Mouse (Mus musculus) forebrain, embryonic 12.5 days (tissue): ENCODE measurements around the gene Fcgr2b. TPM values are rescaled to one million over a fixed set of nuclear protein-coding genes. Genes with fewer than 3 reads are reported as not detected.

Experiments used
- ATAC-seq: fragments of 200-750 bp; cut with Nextera tagmentation; 2 replicates; pipeline ENCODE4 v1.8.0; 2017; ENCODE audit warnings: moderate TSS enrichment; ENCODE audit not compliant: low FRiP score
- H3K27ac ChIP-seq: fragments of 300-500 bp; sonication (generic); 2 replicates; pipeline ENCODE4 v1.5.1; 2016; ENCODE audit warnings: mild to moderate bottlenecking
- H3K27me3 ChIP-seq: fragments of 300-500 bp; sonication (generic); 2 replicates; pipeline ENCODE4 v1.6.1; 2016; ENCODE audit warnings: mild to moderate bottlenecking
- H3K36me3 ChIP-seq: fragments of 300-500 bp; sonication (generic); replicated peaks from 2 replicates; pipeline ENCODE4 v1.6.1; 2016; ENCODE audit warnings: mild to moderate bottlenecking
- H3K4me1 ChIP-seq: fragments of 300-500 bp; sonication (generic); 2 replicates; pipeline ENCODE4 v1.6.1; 2016
- H3K4me2 ChIP-seq: fragments of 300-500 bp; sonication (generic); 2 replicates; pipeline ENCODE4 v1.6.1; 2016; ENCODE audit warnings: mild to moderate bottlenecking, moderate library complexity
- H3K4me3 ChIP-seq: fragments of 300-500 bp; sonication (generic); replicated peaks from 2 replicates; pipeline ENCODE4 v1.5.1; 2016; ENCODE audit warnings: mild to moderate bottlenecking
- H3K9ac ChIP-seq: fragments of 300-500 bp; sonication (generic); 2 replicates; pipeline ENCODE4 v1.6.1; 2016; ENCODE audit warnings: mild to moderate bottlenecking
- H3K9me3 ChIP-seq: fragments of 300-500 bp; sonication (generic); 2 replicates; pipeline ENCODE4 v1.6.1; 2016
- WGBS: fragments of 180-500 bp; shearing (Covaris S2); methylation state at CpG from one replicate; pipeline ENCODE4 v1.1.7; 2016; 5-methylcytosine and 5-hydroxymethylcytosine counted together
- polyA plus RNA-seq: library from polyadenylated mRNA; unstranded; fragments of >200 nt; fragmentation: Nextera tagmentation; extraction: Ambion mirVana; gene quantifications from 2 replicates; pipeline ENCODE4 v1.2.1, GENCODE M21; 2016

Fcgr2b gene
- polyA plus RNA-seq: 0.24 TPM in 1 of 2 replicates, not detected in the other

DNA sequence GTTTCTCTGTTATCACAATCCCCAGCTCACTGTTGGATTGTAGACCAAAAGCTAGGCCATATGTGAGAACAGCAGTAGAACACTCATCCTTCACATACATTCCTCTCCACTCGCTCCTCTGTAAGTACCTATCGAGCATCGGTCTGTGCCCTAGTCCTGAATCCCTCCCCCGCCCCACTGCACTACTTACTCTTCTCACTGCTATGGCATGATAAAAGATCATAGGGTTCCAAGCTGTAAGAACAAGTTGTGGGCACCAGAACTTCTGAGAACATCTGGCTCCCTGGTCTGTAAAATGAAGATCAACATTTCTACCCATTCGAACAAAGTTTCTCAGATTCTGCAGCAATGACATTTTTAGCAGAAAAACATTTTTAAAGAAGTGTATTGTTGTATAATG, at the start of gene Fcgr2b:
TSS of gene Fcgr2b (minus strand) at position 101 of the 400 bp plus-strand sequence.
- 89% methylated on average over 5 of the region's 5 CpGs for WGBS
- Histone ChIP-seq H3K27me3 (no peaks in the 10 kb centered on the region; the same call in 1 of the 2 replicates), H3K9ac (no peak within 1 kb of the TSS), H3K9me3 (no peaks in the 10 kb centered on the region), H3K4me1 (no peaks in the 10 kb centered on the region), H3K27ac (no peak within 1 kb of the TSS), H3K36me3 (no peaks in the 10 kb centered on the region), H3K4me3 (no peak within 1 kb of the TSS), H3K4me2 (no peak within 1 kb of the TSS)
- ATAC-seq: no peak

GRCm38 (mm10) chr1:171019311-171019950, 43.1 kb upstream of the Fcgr2b start:
- 83% methylated on average over 7 of the region's 7 CpGs for WGBS
- no peaks in the 10 kb centered on the region for H3K9me3 ChIP-seq
- H3K4me3 ChIP-seq: no peak overlapping the region
- no peak overlapping the region for H3K27ac ChIP-seq
- H3K9ac ChIP-seq: no peak overlapping the region
- H3K4me2 ChIP-seq: no peak overlapping the region
- H3K27me3 ChIP-seq: no peaks in the 10 kb centered on the region
- H3K36me3 ChIP-seq: no peaks in the 10 kb centered on the region
- no peaks in the 10 kb centered on the region for H3K4me1 ChIP-seq
- no peak for ATAC-seq

DNA sequence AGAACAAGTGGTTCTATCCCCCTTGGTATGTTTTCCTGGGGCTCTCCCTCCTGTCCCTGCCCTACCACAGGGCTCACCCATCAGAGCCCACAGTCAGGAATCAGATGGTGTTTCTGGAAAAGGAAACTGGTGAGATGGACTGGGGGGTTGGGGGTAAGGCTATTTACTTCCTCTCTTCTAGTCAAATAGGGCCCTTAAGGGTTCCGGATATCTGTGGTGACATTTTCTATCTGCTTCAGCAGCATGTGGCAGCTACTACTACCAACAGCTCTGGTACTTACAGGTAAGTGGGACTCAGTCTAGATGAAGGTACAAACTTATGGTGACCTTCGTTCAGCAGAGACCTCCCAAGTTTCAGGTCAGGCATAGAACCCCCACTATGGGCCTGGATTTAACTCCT, 42.4 kb upstream of the Fcgr2b start, which contains the start of gene Fcgr4:
TSS of gene Fcgr4 (plus strand) at position 184 of the 400 bp plus-strand sequence.
- ATAC-seq: no peak
- 87% methylated on average over 2 of the region's 2 CpGs for WGBS
- H3K9ac ChIP-seq: no peak within 1 kb of the TSS
- H3K4me3 ChIP-seq: no peak within 1 kb of the TSS
- H3K27me3 ChIP-seq: no peaks in the 10 kb centered on the region
- no peak within 1 kb of the TSS for H3K4me2 ChIP-seq
- H3K36me3 ChIP-seq: no peaks in the 10 kb centered on the region
- no peaks in the 10 kb centered on the region for H3K9me3 ChIP-seq
- H3K27ac ChIP-seq: no peak within 1 kb of the TSS
- H3K4me1 ChIP-seq: no peaks in the 10 kb centered on the region

- ATAC-seq: no peak
- no peaks in the 10 kb centered on the region for H3K4me1 ChIP-seq
- no peaks in the 10 kb centered on the region for H3K9me3 ChIP-seq
- H3K27ac ChIP-seq: no peak overlapping the region
- H3K4me3 ChIP-seq: no peak overlapping the region
- no peaks in the 10 kb centered on the region for H3K27me3 ChIP-seq
- H3K36me3 ChIP-seq: no peaks in the 10 kb centered on the region
- WGBS: 51% methylated on average over 6 of the region's 6 CpGs
- H3K4me2 ChIP-seq: no peak overlapping the region
- H3K9ac ChIP-seq: no peak overlapping the region
Measured at GRCm38 (mm10) chr1:171017468-171018158, 41.3 kb upstream of the Fcgr2b start.

DNA sequence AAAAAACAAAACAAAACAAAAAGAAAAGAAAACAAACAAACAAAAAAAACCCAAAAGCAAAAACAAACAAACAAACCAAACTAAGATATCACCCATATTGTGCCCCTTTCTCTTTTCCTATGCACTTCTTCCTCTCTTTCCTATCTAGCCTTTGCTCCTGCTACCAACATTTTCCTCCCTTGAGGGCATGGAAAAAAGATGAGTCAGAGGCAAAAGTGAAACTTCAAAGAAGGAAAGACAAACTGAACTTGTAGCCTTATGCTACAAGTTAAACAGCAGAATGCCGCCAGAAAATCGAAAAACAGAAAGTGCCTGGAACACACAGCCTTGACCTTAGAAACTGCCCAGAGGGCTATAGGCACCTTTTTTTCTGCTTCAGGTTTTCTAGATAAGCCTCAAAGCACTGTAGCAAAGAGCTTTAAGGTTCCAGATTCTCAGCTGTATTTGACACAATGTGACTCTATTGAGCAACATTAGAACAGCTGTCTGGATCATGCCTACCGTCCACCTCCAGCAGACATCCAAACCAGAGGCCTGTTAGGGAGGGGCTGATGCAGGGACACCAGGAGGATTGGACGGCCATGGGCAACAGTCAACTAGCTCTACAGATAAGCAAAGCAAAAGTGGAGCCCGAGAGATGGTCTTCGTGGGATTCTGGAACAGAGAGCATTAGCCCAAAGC, 40.5 kb upstream of the Fcgr2b start:
- Histone ChIP-seq H3K27me3 (no peaks in the 10 kb centered on the region), H3K4me3 (no peak overlapping the region), H3K27ac (no peak overlapping the region), H3K9ac (no peak overlapping the region), H3K4me1 (no peaks in the 10 kb centered on the region), H3K4me2 (no peak overlapping the region), H3K9me3 (no peaks in the 10 kb centered on the region), H3K36me3 (no peaks in the 10 kb centered on the region)
- ATAC-seq: no peak
- whole genome bisulfite sequencing: 86% methylated on average over 6 of the region's 6 CpGs

DNA sequence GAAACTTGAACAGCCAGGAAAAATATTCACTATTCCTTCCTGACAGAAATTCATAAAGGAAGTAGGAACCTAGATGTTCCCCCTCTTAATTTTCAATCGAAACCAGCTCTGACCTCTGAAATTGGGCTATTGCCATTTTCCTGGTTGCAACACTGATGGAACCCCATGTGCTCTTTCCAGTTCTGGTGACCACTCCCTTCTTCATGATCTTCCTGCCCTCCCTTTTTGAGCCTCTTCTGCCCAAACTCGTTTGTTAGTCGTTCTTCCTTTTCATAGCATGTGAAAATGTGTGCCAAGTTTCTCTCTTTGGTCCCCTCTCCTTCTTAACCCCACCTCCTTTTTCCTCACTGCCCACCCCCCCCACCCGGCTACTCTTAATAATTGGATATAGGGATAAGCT, 35.4 kb upstream of the Fcgr2b start:
- no peaks in the 10 kb centered on the region for H3K36me3 ChIP-seq
- no peaks in the 10 kb centered on the region for H3K4me1 ChIP-seq
- WGBS: 80% methylated on average over 4 of the region's 4 CpGs
- no peak overlapping the region for H3K9ac ChIP-seq
- H3K27me3 ChIP-seq: no peaks in the 10 kb centered on the region
- no peak for ATAC-seq
- H3K9me3 ChIP-seq: no peaks in the 10 kb centered on the region
- H3K27ac ChIP-seq: no peak overlapping the region
- H3K4me2 ChIP-seq: no peak overlapping the region
- no peak overlapping the region for H3K4me3 ChIP-seq

DNA sequence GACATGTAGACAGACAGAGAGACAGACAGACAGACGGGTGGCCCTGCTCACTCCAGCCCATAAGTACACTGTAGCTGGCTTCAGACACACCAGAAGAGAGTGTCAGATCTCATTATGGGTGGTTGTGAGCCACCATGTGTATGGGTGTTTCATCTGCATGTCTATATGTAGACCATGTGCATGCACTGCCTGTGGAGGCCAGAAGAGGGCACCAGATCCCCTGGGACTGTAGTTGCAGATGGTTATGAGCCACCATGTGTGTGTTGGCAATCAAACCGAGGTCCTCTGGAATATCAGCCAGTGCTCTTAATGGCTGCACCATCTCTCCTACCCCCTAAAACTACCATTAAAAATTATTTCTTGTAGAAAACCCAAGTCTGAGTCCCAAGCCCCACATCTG, 30.6 kb upstream of the Fcgr2b start:
- H3K4me2 ChIP-seq: no peak overlapping the region
- H3K36me3 ChIP-seq: no peaks in the 10 kb centered on the region
- no peak overlapping the region for H3K9ac ChIP-seq
- no peak overlapping the region for H3K4me3 ChIP-seq
- no peaks in the 10 kb centered on the region for H3K4me1 ChIP-seq
- no peak for ATAC-seq
- no peaks in the 10 kb centered on the region for H3K9me3 ChIP-seq
- WGBS: 92% methylated on average over 2 of the region's 2 CpGs
- H3K27me3 ChIP-seq: no peaks in the 10 kb centered on the region
- no peak overlapping the region for H3K27ac ChIP-seq

DNA sequence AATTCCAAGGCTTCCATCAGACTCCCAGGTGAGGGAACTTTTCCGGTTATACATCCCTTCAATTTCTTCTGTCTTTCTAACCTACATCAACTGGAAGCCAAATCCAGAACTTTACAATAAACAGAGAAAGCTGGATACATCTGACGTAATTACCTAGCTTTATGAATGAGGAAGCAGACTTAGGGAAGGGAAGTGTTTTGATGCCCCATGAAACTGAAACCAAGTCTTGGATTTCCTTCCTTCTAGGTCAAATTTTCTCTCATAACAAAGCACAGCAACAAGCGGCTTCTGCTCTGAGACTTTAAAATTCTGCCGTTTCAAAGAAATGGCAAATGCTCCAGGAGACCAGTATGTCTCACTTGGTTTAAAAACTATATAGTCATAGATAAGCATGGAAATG, 30.0 kb upstream of the Fcgr2b start:
- ATAC-seq: no peak

GRCm38 (mm10) chr1:171005586-171005985, 29.2 kb upstream of the Fcgr2b start:
- H3K27ac ChIP-seq: no peak overlapping the region
- no peak for ATAC-seq
- H3K4me1 ChIP-seq: no peaks in the 10 kb centered on the region

More for the DNA sequence above, 30.0 kb upstream of the Fcgr2b start:
- H3K27ac ChIP-seq: no peak overlapping the region
- H3K36me3 ChIP-seq: no peaks in the 10 kb centered on the region
- no peak overlapping the region for H3K4me2 ChIP-seq
- H3K4me1 ChIP-seq: no peaks in the 10 kb centered on the region
- H3K9ac ChIP-seq: no peak overlapping the region
- no peaks in the 10 kb centered on the region for H3K27me3 ChIP-seq
- 93% methylated on average over 4 of the region's 4 CpGs for WGBS
- H3K9me3 ChIP-seq: no peaks in the 10 kb centered on the region
- no peak overlapping the region for H3K4me3 ChIP-seq

DNA sequence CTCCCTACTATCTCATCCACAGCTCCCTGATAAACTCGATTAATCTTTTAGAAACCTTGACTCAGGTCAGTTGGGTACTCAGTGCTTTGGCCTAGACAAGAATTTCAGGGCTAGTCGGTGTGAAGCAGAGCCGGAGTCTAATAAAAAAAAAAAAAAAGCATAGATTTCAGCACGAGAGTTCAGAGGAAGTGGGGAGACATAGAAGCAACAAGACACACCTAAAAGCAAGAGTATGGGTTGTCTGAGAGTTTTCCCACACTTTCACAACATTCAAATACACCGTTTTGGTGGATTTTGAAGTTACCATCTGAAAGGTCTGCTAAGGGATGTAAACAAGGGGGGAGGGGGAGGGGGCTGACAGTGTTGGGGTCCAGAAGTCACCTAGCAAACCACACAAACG, 28.7 kb upstream of the Fcgr2b start:
- H3K36me3 ChIP-seq: no peaks in the 10 kb centered on the region
- no peaks in the 10 kb centered on the region for H3K9me3 ChIP-seq
- no peak for ATAC-seq
- no peak overlapping the region for H3K4me2 ChIP-seq
- H3K9ac ChIP-seq: no peak overlapping the region
- no peaks in the 10 kb centered on the region for H3K27me3 ChIP-seq
- H3K4me3 ChIP-seq: no peak overlapping the region
- no peak overlapping the region for H3K27ac ChIP-seq
- no peaks in the 10 kb centered on the region for H3K4me1 ChIP-seq
- 73% methylated on average over 6 of the region's 6 CpGs for WGBS

More at GRCm38 (mm10) chr1:171005586-171005985, 29.2 kb upstream of the Fcgr2b start:
- H3K4me2 ChIP-seq: no peak overlapping the region
- no peaks in the 10 kb centered on the region for H3K36me3 ChIP-seq
- H3K4me3 ChIP-seq: no peak overlapping the region
- no peaks in the 10 kb centered on the region for H3K27me3 ChIP-seq
- H3K9me3 ChIP-seq: no peaks in the 10 kb centered on the region
- no peak overlapping the region for H3K9ac ChIP-seq

GRCm38 (mm10) chr1:170999811-171000210, 23.5 kb upstream of the Fcgr2b start:
- Histone ChIP-seq H3K36me3 (no peaks in the 10 kb centered on the region), H3K4me3 (no peak overlapping the region), H3K9me3 (no peaks in the 10 kb centered on the region), H3K4me2 (no peak overlapping the region), H3K27ac (no peak overlapping the region), H3K27me3 (no peaks in the 10 kb centered on the region), H3K4me1 (no peaks in the 10 kb centered on the region), H3K9ac (no peak overlapping the region)
- no peak for ATAC-seq

GRCm38 (mm10) chr1:170997756-170998655, 21.7 kb upstream of the Fcgr2b start:
- H3K4me1 ChIP-seq: no peaks in the 10 kb centered on the region
- no peak overlapping the region for H3K4me2 ChIP-seq
- H3K36me3 ChIP-seq: no peaks in the 10 kb centered on the region
- H3K27ac ChIP-seq: no peak overlapping the region
- no peak for ATAC-seq
- no peak overlapping the region for H3K4me3 ChIP-seq
- H3K27me3 ChIP-seq: no peaks in the 10 kb centered on the region
- no peaks in the 10 kb centered on the region for H3K9me3 ChIP-seq
- no peak overlapping the region for H3K9ac ChIP-seq
- 66% methylated on average over 21 of the region's 21 CpGs for WGBS
